Mouse (Mus musculus) c-Kit-positive CD71-positive TER-119-negative erythroid progenitor cells, embryonic 14.5 days (primary cell): Measurements from ENCODE around the gene Oat.
A peak's percentile ranks its signal among the peaks of the same experiment; 100 is the strongest.

ENCODE experiments used
- DNase-seq: peaks from one replicate; pipeline ENCODE4 v3.0.0-alpha.2; 2013; ENCODE audit warnings: low read depth

Oat gene

GRCm38 (mm10) chr7:132576116-132576650, at the start of gene Oat:
TSS of gene Oat (minus strand) at chr7:132576398.
- peak; percentile 97 for DNase-seq

- DNase-seq, result no peak
Observed at GRCm38 (mm10) chr7:132624161-132624560, 48.0 kb upstream of the Oat start.

GRCm38 (mm10) chr7:132619975-132620918, 44.0 kb upstream of the Oat start:
- DNase-seq, result no peak

- no peak for DNase-seq
Observed at GRCm38 (mm10) chr7:132619549-132619948, 43.4 kb upstream of the Oat start.

GRCm38 (mm10) chr7:132617021-132617564, 40.9 kb upstream of the Oat start:
- DNase-seq, result no peak

GRCm38 (mm10) chr7:132616391-132616790, 40.2 kb upstream of the Oat start:
- DNase-seq, result no peak

- no peak for DNase-seq
Observed at GRCm38 (mm10) chr7:132615346-132615745, 39.1 kb upstream of the Oat start.

GRCm38 (mm10) chr7:132611530-132611929, 35.3 kb upstream of the Oat start:
- DNase-seq, result no peak

GRCm38 (mm10) chr7:132610468-132611318, 34.5 kb upstream of the Oat start, which contains the start of gene Lhpp:
TSS of gene Lhpp (plus strand) at chr7:132610638.
- DNase-seq, result peak; percentile 76

- DNase-seq, result no peak
Observed at GRCm38 (mm10) chr7:132608316-132609020, 32.3 kb upstream of the Oat start.

GRCm38 (mm10) chr7:132605689-132606088, 29.5 kb upstream of the Oat start:
- DNase-seq, result no peak

- no peak for DNase-seq
Observed at GRCm38 (mm10) chr7:132604720-132605119, 28.5 kb upstream of the Oat start.

GRCm38 (mm10) chr7:132600926-132601325, 24.7 kb upstream of the Oat start:
- no peak for DNase-seq

- no peak for DNase-seq
Observed at GRCm38 (mm10) chr7:132600026-132600425, 23.8 kb upstream of the Oat start.

- DNase-seq, result no peak
Observed at GRCm38 (mm10) chr7:132599071-132599975, 23.1 kb upstream of the Oat start, which contains the start of gene Nkx1-2. TSS of gene Nkx1-2 (minus strand) at chr7:132599637.

- peak; percentile 43 for DNase-seq
Observed at GRCm38 (mm10) chr7:132597251-132598041, 21.2 kb upstream of the Oat start.

- DNase-seq, result no peak
Observed at GRCm38 (mm10) chr7:132596557-132597250, 20.5 kb upstream of the Oat start.

GRCm38 (mm10) chr7:132595787-132596186, 19.6 kb upstream of the Oat start:
- peak; percentile 71 for DNase-seq

GRCm38 (mm10) chr7:132594325-132594724, 18.1 kb upstream of the Oat start:
- no peak for DNase-seq
